Mouse (Mus musculus) liver, embryonic 16.5 days (tissue): Measurements from ENCODE around the gene Tldc2. TPM values are rescaled to one million over a fixed set of nuclear protein-coding genes. Genes with fewer than 3 reads are reported as not detected.

Experiments used
- ATAC-seq: fragments of 200-750 bp; cut with Nextera tagmentation; 2 replicates; pipeline ENCODE4 v1.8.0; 2017; ENCODE audit warnings: low read depth, mild to moderate bottlenecking, moderate number of reproducible peaks, moderate library complexity
- H3K27ac ChIP-seq: fragments of 300-500 bp; sonication (generic); 2 replicates; pipeline ENCODE4 v1.5.1; 2014; ENCODE audit warnings: mild to moderate bottlenecking, low read length
- H3K27me3 ChIP-seq: fragments of 300-500 bp; sonication (generic); 2 replicates; pipeline ENCODE4 v1.6.1; 2014; ENCODE audit warnings: low read depth, low read length, mixed read lengths; ENCODE audit not compliant: control insufficient read depth, insufficient read depth
- H3K36me3 ChIP-seq: fragments of 300-500 bp; sonication (generic); 2 replicates; pipeline ENCODE4 v1.6.1; 2014; ENCODE audit warnings: mild to moderate bottlenecking; ENCODE audit not compliant: control insufficient read depth, insufficient read depth
- H3K4me1 ChIP-seq: fragments of 300-500 bp; sonication (generic); 2 replicates; pipeline ENCODE4 v1.6.1; 2014; ENCODE audit warnings: low read depth, low read length, mixed read lengths; ENCODE audit not compliant: control insufficient read depth
- H3K4me2 ChIP-seq: fragments of 300-500 bp; sonication (generic); 2 replicates; pipeline ENCODE4 v1.6.1; 2014; ENCODE audit warnings: low read depth, low read length, mixed read lengths
- H3K4me3 ChIP-seq: fragments of 300-500 bp; sonication (generic); 2 replicates; pipeline ENCODE4 v1.5.1; 2014; ENCODE audit warnings: low read depth, mild to moderate bottlenecking, low read length
- H3K9ac ChIP-seq: fragments of 300-500 bp; sonication (generic); 2 replicates; pipeline ENCODE4 v1.6.1; 2014; ENCODE audit warnings: low read depth, low read length
- H3K9me3 ChIP-seq: fragments of 300-500 bp; sonication (generic); replicated peaks from 2 replicates; pipeline ENCODE4 v1.6.1; 2016; ENCODE audit warnings: low read length; ENCODE audit not compliant: control insufficient read depth
- WGBS: fragments of 180-500 bp; shearing (Covaris S2); extraction: QIAGEN DNeasy Blood & Tissue Kit; methylation state at CpG from one replicate; pipeline ENCODE4 v1.1.7; 2014; ENCODE audit not compliant: insufficient replicate concordance; 5-methylcytosine and 5-hydroxymethylcytosine counted together
- polyA plus RNA-seq: library from polyadenylated mRNA; unstranded; fragments of >200 nt; fragmentation: Nextera tagmentation; extraction: Ambion mirVana; gene quantifications from 2 replicates; pipeline ENCODE4 v1.2.1, GENCODE M21; 2015

The Tldc2 gene
- polyA plus RNA-seq, 1 experiment from 2014 or later, result not detected

GRCm38 (mm10) chr2:157138808-157139207, 52.0 kb downstream of the Tldc2 start:
- Histone ChIP-seq H3K9me3 (no peaks in the 10 kb centered on the region), H3K27ac (no peak overlapping the region), H3K9ac (no peak overlapping the region), H3K4me1 (peaks cover 13% of the 10 kb centered on the region), H3K4me2 (no peak overlapping the region), H3K36me3 (no peaks in the 10 kb centered on the region), H3K27me3 (no peaks in the 10 kb centered on the region), H3K4me3 (no peak overlapping the region)
- no peak for ATAC-seq
- WGBS, result 40% methylated on average over 5 of the region's 5 CpGs

DNA sequence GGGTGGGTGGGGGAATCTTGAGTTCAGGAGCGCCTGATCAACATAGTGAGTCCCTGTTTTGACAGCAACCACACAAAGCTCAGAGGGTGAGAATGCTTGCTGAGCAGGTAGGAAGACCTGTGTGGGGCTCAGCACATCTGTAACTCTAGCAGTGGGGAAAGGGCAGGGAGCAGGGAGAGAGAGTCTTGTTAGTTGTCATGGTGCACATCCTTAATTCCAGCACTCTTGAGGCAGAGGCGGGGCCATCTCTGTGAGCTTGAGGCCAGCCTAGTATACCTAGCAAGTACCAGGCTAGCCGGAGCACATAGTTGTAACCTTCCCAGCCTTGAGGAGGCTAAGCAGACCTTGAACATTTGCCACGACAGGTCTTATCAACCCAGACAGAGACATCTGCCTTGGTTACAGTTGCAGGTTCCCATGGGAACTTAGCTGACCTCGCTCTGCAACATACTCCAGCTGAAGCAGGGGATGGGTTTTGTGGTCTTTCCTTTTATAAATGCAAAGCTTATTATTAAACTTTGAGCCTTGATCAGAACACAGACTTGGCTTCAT, 52.5 kb downstream of the Tldc2 start:
- Histone ChIP-seq H3K4me1 (peaks cover 10% of the 10 kb centered on the region), H3K9me3 (no peaks in the 10 kb centered on the region), H3K27me3 (no peaks in the 10 kb centered on the region), H3K4me3 (no peak overlapping the region), H3K27ac (no peak overlapping the region), H3K4me2 (no peak overlapping the region), H3K9ac (no peak overlapping the region), H3K36me3 (no peaks in the 10 kb centered on the region)
- ATAC-seq, result no peak
- 47% methylated on average over 5 of the region's 5 CpGs for WGBS

- no peak for ATAC-seq
- Histone ChIP-seq H3K27me3 (no peaks in the 10 kb centered on the region), H3K4me3 (no peak overlapping the region), H3K4me1 (peaks cover 3% of the 10 kb centered on the region), H3K9ac (no peak overlapping the region), H3K27ac (no peak overlapping the region), H3K36me3 (peaks cover 13% of the 10 kb centered on the region), H3K9me3 (no peaks in the 10 kb centered on the region), H3K4me2 (no peak overlapping the region)
- WGBS, result 43% methylated on average over 4 of the region's 4 CpGs
Observed at GRCm38 (mm10) chr2:157141962-157142361, 55.1 kb downstream of the Tldc2 start.

DNA sequence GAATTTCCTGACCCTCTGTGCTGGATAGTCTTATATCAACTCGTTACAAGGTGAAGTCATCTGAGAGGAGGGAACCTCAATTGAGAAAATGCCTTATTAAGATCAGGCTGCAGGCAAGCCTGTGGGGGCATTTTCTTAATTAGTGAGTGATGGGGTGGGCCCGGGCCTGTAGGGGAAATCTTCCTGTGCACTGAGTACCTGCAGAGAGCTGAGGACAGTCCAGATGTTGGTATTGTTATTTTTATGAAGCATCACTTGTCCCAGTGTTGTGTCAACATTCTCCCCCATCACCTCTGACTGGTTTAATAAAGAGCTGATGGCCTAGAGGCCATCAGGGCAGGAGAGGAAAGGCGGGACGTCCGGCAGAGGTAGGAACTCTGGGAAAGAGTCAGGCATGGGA, 57.3 kb downstream of the Tldc2 start:
- Histone ChIP-seq H3K4me2 (no peak overlapping the region), H3K9ac (no peak overlapping the region), H3K4me3 (no peak overlapping the region), H3K27me3 (no peaks in the 10 kb centered on the region), H3K9me3 (no peaks in the 10 kb centered on the region), H3K27ac (no peak overlapping the region), H3K36me3 (peaks cover 27% of the 10 kb centered on the region), H3K4me1 (peaks cover 2% of the 10 kb centered on the region; the same call in 1 of the 2 replicates)
- no peak for ATAC-seq
- WGBS, result 86% methylated on average over 5 of the region's 5 CpGs

DNA sequence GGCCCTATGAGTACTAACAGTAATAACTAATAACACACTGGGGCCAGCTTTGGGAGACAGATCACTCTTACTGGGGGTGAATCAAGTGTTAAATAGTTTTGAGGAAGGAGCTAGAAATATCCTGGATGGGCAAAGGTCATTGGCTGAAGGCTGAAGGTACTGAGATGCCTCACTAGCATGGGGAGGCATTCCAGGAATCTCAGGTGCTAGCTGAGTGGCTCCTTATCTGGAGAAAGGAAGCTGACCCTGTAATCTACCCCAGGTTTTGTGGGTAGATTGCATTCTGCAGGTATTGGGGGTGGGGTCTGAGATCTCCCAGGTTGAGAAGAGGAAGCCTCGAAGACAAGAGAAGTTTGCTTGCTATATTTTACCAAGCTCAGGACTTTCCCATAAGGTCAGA, 58.3 kb downstream of the Tldc2 start:
- no peak overlapping the region for H3K9ac ChIP-seq
- no peak overlapping the region for H3K4me2 ChIP-seq
- H3K27ac ChIP-seq, result no peak overlapping the region
- no peaks in the 10 kb centered on the region for H3K9me3 ChIP-seq
- H3K27me3 ChIP-seq, result no peaks in the 10 kb centered on the region
- no peak overlapping the region for H3K4me3 ChIP-seq
- no peak for ATAC-seq
- peaks cover 38% of the 10 kb centered on the region for H3K36me3 ChIP-seq
- WGBS, result 48% methylated on average over 1 of the region's 1 CpGs
- no peaks in the 10 kb centered on the region for H3K4me1 ChIP-seq

Other genes with a start within 250 kb of the Tldc2 start
- gene Tgif2, start 247.0 kb upstream of the Tldc2 start, polyA plus RNA-seq, result 5.1 and 5.4 TPM in 2 replicates
- gene 4930518I15Rik, start 229.1 kb upstream of the Tldc2 start, polyA plus RNA-seq, result 2.1 and 2.6 TPM in 2 replicates
- gene Rab5if, start 223.9 kb upstream of the Tldc2 start, polyA plus RNA-seq, result 112 and 117 TPM in 2 replicates
- 1.5 and 1.7 TPM in 2 replicates for gene Sla2, start 199.9 kb upstream of the Tldc2 start, polyA plus RNA-seq
- gene Ndrg3, start 95.0 kb upstream of the Tldc2 start, polyA plus RNA-seq, result 30.8 and 32.6 TPM in 2 replicates
- 26.7 and 28.0 TPM in 2 replicates for gene Dsn1, start 79.9 kb upstream of the Tldc2 start, polyA plus RNA-seq
- gene Soga1, start 7.8 kb upstream of the Tldc2 start, polyA plus RNA-seq, result 1.4 and 1.8 TPM in 2 replicates
- 14.9 and 16.3 TPM in 2 replicates for gene Samhd1, start 48.2 kb downstream of the Tldc2 start, polyA plus RNA-seq
- gene Rbl1, start 117.5 kb downstream of the Tldc2 start, polyA plus RNA-seq, result 17.0 and 18.2 TPM in 2 replicates
- gene Rpn2, start 192.0 kb downstream of the Tldc2 start, polyA plus RNA-seq, result 165 and 168 TPM in 2 replicates
- gene Mroh8, start 192.5 kb downstream of the Tldc2 start, polyA plus RNA-seq, result 0.21 and 0.25 TPM in 2 replicates